Mouse (Mus musculus) gastrocnemius, postnatal 14 days (tissue): ENCODE measurements around the gene Aldh1l2. TPM values are rescaled to one million over a fixed set of nuclear protein-coding genes. Genes with fewer than 3 reads are reported as not detected.

Experiments used
- DNase-seq: peaks from one replicate; pipeline ENCODE4 v3.0.0; 2021; ENCODE audit warnings: mixed read lengths
- intact Hi-C: fragments of 180-260 bp; cut with DNase I; formaldehyde crosslinking; loops from one replicate; pipeline ENCODE4 v1.15.1; 2025; ENCODE audit warnings: low total_unique reads
- total RNA-seq, 2 experiments: library from RNA; stranded (reverse); gene quantifications; 2 replicates each; pipeline ENCODE4 v1.2.3; 2021

The Aldh1l2 gene
- total RNA-seq, 2 experiments from 2014 or later, result 8.9 to 9.5 TPM

DNA sequence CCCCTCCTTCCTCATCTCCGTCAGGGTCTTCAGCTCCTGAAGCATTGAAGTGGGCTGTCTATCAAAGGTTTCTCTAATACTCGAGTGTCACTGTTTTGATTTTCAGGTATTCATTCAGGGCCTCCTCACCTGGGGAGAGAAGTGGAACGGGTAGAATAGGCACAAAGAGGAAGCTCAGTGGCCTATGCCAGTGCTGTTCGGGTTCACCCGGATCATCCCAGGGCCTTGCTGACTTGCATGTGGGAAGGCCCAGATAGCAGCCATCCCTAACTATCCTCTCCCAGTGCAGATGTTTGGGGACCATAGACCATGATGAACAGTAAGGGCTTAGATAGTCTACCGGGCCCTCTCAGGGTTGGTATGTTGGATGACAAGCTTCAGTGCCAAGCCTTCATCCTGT is 43.4 kb downstream of the Aldh1l2 start:
- intact Hi-C loops, result no loop called here

GRCm38 (mm10) chr10:83477286-83477685 is 56.7 kb downstream of the Aldh1l2 start:
- intact Hi-C loops, result no loop called here
- no peak for DNase-seq

More for the DNA sequence above, 43.4 kb downstream of the Aldh1l2 start:
- DNase-seq, result no peak

GRCm38 (mm10) chr10:83475226-83475625 is 58.7 kb downstream of the Aldh1l2 start:
- intact Hi-C loops, result no loop called here
- DNase-seq, result no peak

- no peak for DNase-seq
Measured at GRCm38 (mm10) chr10:83457531-83457930, 76.4 kb downstream of the Aldh1l2 start.

DNA sequence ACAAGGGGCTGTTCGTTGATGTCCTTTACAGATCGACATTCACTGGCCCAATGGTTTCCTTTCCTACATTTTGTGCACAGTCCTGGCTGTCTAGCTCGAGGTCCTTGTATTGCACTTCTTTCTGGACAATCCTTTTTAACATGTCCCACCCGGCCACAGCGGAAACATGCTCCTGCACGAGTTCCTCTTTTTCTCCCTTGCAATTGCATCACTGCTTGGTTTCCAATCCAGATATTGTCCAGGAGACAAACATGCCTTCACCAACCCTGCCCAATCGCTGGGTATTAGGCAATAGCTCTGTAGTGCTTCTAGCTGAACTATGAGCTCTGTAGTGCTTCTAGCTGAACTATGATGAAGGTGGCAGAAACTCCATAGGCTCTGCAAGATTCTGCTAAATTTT is 85.4 kb downstream of the Aldh1l2 start:
- DNase-seq, result no peak
- intact Hi-C loops, result no loop called here

More at GRCm38 (mm10) chr10:83457531-83457930, 76.4 kb downstream of the Aldh1l2 start:
- intact Hi-C loops, result no loop called here

Other genes starting within 250 kb of the Aldh1l2 start
- gene Slc41a2, start 196.3 kb downstream of the Aldh1l2 start, total RNA-seq, result 1 to 10 TPM; 1.4 to 1.8 TPM
- gene D10Wsu102e, start 173.9 kb downstream of the Aldh1l2 start, total RNA-seq, result under 1 TPM; 0.64 to 0.70 TPM
- 10 to 100 TPM; 11.4 to 12.7 TPM for gene Washc4, start 9.6 kb upstream of the Aldh1l2 start, total RNA-seq
- 10 to 100 TPM; 14.2 to 15.8 TPM for gene Appl2, start 114.6 kb upstream of the Aldh1l2 start, total RNA-seq
- gene 1500009L16Rik, start 188.7 kb upstream of the Aldh1l2 start, total RNA-seq, result 1 to 10 TPM; 3.2 to 3.6 TPM